Mouse (Mus musculus) ovary, postnatal 14 days (tissue): ENCODE measurements around the gene Dctn1.
A peak's percentile ranks its signal among the peaks of the same experiment; 100 is the strongest.

Experiments
- DNase-seq: peaks from one replicate; pipeline ENCODE4 v3.0.0; 2022; ENCODE audit warnings: low spot score

Dctn1 gene

DNA sequence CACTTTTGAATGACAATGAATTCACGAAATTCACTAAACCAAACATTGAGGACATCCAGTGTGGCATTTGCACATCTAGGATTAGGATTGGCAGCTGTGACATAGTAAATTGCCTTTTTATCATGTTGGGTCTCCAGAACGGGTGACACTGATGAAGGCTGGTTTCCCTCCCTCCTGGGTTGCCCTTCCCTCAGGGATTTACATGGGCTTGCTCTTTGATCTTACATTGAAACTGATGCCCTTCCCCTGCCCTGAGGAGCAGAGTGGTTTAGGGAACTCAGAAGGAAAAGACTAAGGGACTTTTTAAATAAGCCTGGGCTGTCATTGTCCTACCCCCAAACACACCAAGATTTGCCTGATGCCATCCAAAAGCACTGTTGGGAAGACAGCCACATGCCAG is 65.8 kb downstream of the Dctn1 start:
- DNase-seq = no peak

DNA sequence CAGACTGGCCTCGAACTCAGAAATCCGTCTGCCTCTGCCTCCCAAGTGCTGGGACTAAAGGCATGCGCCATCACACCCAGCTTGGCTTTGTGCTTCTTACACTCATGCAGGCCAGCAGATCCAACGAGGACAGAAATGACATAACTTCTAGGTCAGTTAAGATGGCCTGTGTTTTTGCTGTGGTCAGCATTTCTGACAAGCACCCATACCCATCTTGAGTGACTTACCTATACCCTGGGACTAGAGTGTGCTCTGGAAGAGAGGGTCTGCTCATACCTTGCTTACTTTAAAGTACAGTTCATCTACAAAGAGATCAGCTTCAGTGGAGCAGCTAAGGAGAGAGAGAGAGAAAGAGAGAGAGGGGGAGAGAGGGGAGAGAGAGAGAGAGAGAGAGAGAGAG is 67.6 kb downstream of the Dctn1 start:
- no peak for DNase-seq

- DNase-seq = no peak
Measured at GRCm38 (mm10) chr6:83234280-83234741, 68.6 kb downstream of the Dctn1 start.

GRCm38 (mm10) chr6:83237123-83237522 is 71.4 kb downstream of the Dctn1 start:
- DNase-seq = no peak

DNA sequence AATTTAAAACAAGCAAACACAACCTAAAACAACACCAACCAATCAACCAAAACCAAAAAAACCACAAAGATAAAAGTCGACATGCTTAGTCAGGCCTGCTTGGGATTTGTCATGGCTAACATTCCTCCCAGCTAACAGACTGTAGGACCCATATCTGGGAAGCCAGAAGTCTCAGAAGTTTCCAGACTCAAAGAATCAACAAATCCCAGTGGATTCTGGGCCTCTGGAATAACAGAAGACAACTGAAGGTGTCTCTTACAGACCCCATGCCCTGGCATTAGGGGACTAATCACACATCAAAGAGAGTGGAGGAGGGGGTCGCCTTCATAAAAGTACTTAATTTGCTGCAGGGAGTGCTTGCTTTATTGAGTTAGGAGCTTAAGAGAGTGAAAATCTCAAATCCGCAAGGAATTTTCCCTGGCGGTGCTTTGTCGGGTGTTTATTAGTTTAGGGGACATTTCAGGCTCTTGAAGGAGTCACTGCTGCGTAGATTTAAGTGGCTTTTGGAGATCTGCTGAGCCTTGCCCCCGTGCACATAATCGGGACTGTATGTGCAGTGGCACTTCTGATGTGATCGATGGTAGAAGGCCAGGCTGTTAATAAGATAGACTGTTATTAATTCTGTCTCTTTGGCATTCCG is 78.8 kb downstream of the Dctn1 start:
- DNase-seq = no peak

DNA sequence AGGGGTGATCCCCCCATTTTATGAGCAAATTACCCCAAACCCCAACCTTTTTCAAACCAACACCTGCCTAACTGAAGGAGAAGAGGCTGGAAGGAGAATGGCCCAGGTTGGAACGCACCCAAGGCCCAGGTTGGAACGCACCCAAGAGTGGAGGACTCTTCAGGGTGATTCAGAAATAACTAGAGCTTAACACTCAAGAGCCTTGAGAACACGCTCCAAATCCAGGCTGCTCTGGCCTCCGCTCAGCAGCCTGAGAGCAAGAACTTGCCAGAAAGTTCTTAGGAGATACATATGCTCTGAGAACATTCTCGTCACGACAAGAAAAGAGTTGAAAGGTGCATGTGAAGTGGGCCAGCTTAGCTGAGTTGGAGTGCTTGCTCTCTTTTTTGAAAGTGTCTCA is 79.4 kb downstream of the Dctn1 start:
- peak; percentile 64 for DNase-seq

DNA sequence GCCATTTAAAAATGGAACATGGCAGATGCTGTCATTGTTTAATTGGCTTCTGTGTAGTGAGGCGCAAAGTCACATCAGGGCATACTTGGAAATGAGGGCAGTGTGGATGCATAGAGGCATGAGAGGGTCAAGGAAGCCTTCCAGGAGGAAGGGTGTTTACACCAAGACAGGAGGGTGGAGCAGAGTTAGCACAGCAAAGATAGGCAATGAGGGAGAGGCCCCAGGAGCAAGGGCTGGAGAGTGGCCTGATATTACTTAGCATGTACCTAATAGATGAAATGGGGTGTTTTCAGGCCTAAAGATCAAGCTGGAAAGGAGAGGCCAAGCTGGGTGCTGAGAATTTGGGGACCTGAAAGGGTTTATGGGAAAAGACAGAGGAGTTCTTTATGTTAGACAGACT is 80.3 kb downstream of the Dctn1 start:
- no peak for DNase-seq

GRCm38 (mm10) chr6:83246750-83247149 is 81.0 kb downstream of the Dctn1 start:
- DNase-seq = no peak

DNA sequence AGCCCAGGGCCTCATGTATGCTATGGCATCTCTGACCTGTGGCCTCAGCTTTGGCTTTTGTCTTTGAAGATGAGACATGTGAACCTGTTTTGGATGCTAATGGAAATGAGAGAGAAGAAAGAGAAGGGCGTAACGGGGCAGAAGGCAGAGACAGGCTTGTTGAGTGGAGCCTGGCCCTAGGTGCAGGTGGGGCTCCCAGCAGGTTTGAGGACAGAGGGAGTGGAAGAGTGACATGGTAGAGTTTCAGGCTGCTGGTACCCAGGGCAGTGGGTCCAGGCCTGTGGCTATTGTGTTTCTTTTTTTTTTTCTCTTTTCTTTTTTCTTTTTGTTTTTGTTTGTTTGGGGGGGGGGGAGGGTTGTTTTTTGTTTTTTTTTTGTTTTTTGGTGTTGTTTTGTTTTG is 81.4 kb downstream of the Dctn1 start:
- no peak for DNase-seq
